Mouse (Mus musculus) lung, embryonic 14.5 days (tissue): ENCODE data around the gene Col1a2. TPM values are rescaled to one million over a fixed set of nuclear protein-coding genes. Genes with fewer than 3 reads are reported as not detected.
A peak's percentile ranks its signal among the peaks of the same experiment; 100 is the strongest.

Experiments used
- ATAC-seq: fragments of 200-750 bp; cut with Nextera tagmentation; 2 replicates; pipeline ENCODE4 v1.8.0; 2017; ENCODE audit warnings: mild to moderate bottlenecking, moderate TSS enrichment, moderate library complexity; ENCODE audit not compliant: insufficient read depth
- DNase-seq: peaks from one replicate; pipeline ENCODE4 v3.0.0-alpha.2; 2015
- H3K27ac ChIP-seq: fragments of 300-500 bp; sonication (generic); 2 replicates; pipeline ENCODE4 v1.5.1; 2014; ENCODE audit warnings: low read depth, mild to moderate bottlenecking, moderate library complexity
- H3K27me3 ChIP-seq: fragments of 300-500 bp; sonication (generic); 2 replicates; pipeline ENCODE4 v1.6.1; 2014; ENCODE audit warnings: low read length, control low read depth; ENCODE audit not compliant: insufficient read depth
- H3K36me3 ChIP-seq: fragments of 300-500 bp; sonication (generic); 2 replicates; pipeline ENCODE4 v1.6.1; 2014; ENCODE audit warnings: control low read depth; ENCODE audit not compliant: insufficient read depth
- H3K4me1 ChIP-seq: fragments of 300-500 bp; sonication (generic); 2 replicates; pipeline ENCODE4 v1.6.1; 2014; ENCODE audit warnings: antibody characterized with exemption, control low read depth; ENCODE audit not compliant: insufficient read depth
- H3K4me2 ChIP-seq: fragments of 300-500 bp; sonication (generic); 2 replicates; pipeline ENCODE4 v1.6.1; 2014; ENCODE audit warnings: mild to moderate bottlenecking
- H3K4me3 ChIP-seq: fragments of 300-500 bp; sonication (generic); 2 replicates; pipeline ENCODE4 v1.5.1; 2014; ENCODE audit warnings: low read depth, low read length
- H3K9ac ChIP-seq: fragments of 300-500 bp; sonication (generic); 2 replicates; pipeline ENCODE4 v1.6.1; 2014
- H3K9me3 ChIP-seq: fragments of 300-500 bp; sonication (generic); 2 replicates; pipeline ENCODE4 v1.6.1; 2016; ENCODE audit warnings: low read depth, low read length, control low read depth
- CTCF ChIP-seq: IDR thresholded peaks from 2 replicates; pipeline ENCODE4 v1.5.1; 2016; ENCODE audit warnings: antibody characterized with exemption, low read depth
- WGBS: fragments of 180-500 bp; shearing (Covaris S2); extraction: QIAGEN DNeasy Blood & Tissue Kit; methylation state at CpG from one replicate; pipeline ENCODE4 v1.1.7; 2014; 5-methylcytosine and 5-hydroxymethylcytosine counted together
- polyA plus RNA-seq: library from polyadenylated mRNA; unstranded; fragments of >200 nt; fragmentation: Nextera tagmentation; extraction: Ambion mirVana; gene quantifications from 2 replicates; pipeline ENCODE4 v1.2.1, GENCODE M21; 2014

The Col1a2 gene
- polyA plus RNA-seq, 1 experiment from 2014 or later, result 626 TPM

DNA sequence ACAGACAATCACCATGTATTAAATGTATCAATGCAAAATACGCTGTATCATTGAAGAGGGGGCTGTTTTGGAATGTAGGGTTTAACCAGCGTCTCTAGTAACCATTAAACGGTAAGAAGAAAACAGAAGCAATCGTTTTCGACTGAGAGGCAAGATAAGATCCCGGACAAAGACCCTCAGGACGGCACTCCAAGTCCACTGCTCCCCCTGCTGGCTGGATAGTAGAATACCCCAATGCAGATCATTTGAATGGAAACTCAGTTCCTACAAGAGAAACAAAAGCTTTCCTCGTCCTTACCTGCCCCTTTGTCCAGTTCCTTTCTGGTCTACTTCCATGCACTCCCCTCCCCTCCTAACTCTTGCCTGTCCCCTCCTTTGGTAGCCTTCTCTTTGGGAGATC, 41.1 kb downstream of the Col1a2 start:
- no peak overlapping the region for H3K27ac ChIP-seq

GRCm38 (mm10) chr6:4548894-4549293, 44.3 kb downstream of the Col1a2 start:
- Histone ChIP-seq H3K4me2 (no peak overlapping the region), H3K4me1 (no peaks in the 10 kb centered on the region), H3K27ac (no peak overlapping the region), H3K36me3 (no peaks in the 10 kb centered on the region), H3K9me3 (no peaks in the 10 kb centered on the region), H3K27me3 (no peaks in the 10 kb centered on the region), H3K9ac (no peak overlapping the region), H3K4me3 (no peak overlapping the region)
- DNase-seq, result peak; percentile 52
- WGBS, result 59% methylated on average over 4 of the region's 4 CpGs
- no peak for ATAC-seq
- TF ChIP-seq CTCF, result peak; percentile 61

More for the DNA sequence above, 41.1 kb downstream of the Col1a2 start:
- H3K36me3 ChIP-seq, result peaks cover 13% of the 10 kb centered on the region; the same call in 1 of the 2 replicates
- peak; percentile 85 for TF ChIP-seq CTCF
- peak overlapping the region; percentile 26; the same call in 1 of the 2 replicates for H3K4me2 ChIP-seq
- WGBS, result 24% methylated on average over 8 of the region's 8 CpGs
- H3K4me1 ChIP-seq, result no peaks in the 10 kb centered on the region
- no peaks in the 10 kb centered on the region for H3K9me3 ChIP-seq
- H3K4me3 ChIP-seq, result no peak overlapping the region
- ATAC-seq (no peak), DNase-seq (peak; percentile 86)
- no peaks in the 10 kb centered on the region for H3K27me3 ChIP-seq
- no peak overlapping the region for H3K9ac ChIP-seq

GRCm38 (mm10) chr6:4549846-4550548, 45.4 kb downstream of the Col1a2 start:
- no peaks in the 10 kb centered on the region for H3K27me3 ChIP-seq
- no peaks in the 10 kb centered on the region for H3K4me1 ChIP-seq
- no peak overlapping the region for H3K4me2 ChIP-seq
- DNase-seq (no peak), ATAC-seq (no peak)
- WGBS, result 36% methylated on average over 11 of the region's 11 CpGs
- no peak overlapping the region for H3K9ac ChIP-seq
- no peak overlapping the region for H3K4me3 ChIP-seq
- no peak overlapping the region for H3K27ac ChIP-seq
- H3K9me3 ChIP-seq, result no peaks in the 10 kb centered on the region
- no peaks in the 10 kb centered on the region for H3K36me3 ChIP-seq
- no peak for TF ChIP-seq CTCF

- H3K36me3 ChIP-seq, result no peaks in the 10 kb centered on the region
- DNase-seq, result no peak
- no peak for ATAC-seq
- H3K27ac ChIP-seq, result no peak overlapping the region
- no peaks in the 10 kb centered on the region for H3K27me3 ChIP-seq
- no peaks in the 10 kb centered on the region for H3K9me3 ChIP-seq
- no peaks in the 10 kb centered on the region for H3K4me1 ChIP-seq
- H3K4me3 ChIP-seq, result no peak overlapping the region
- no peak overlapping the region for H3K4me2 ChIP-seq
- WGBS, result 78% methylated on average over 1 of the region's 1 CpGs
- H3K9ac ChIP-seq, result no peak overlapping the region
- TF ChIP-seq CTCF, result no peak
These were observed 45.9 kb downstream of the Col1a2 start for GRCm38 (mm10) chr6:4550549-4550915.

GRCm38 (mm10) chr6:4555366-4555765, 50.8 kb downstream of the Col1a2 start:
- Histone ChIP-seq H3K4me1 (peaks cover 3% of the 10 kb centered on the region; the same call in 1 of the 2 replicates), H3K9ac (no peak overlapping the region), H3K9me3 (no peaks in the 10 kb centered on the region), H3K27ac (no peak overlapping the region), H3K27me3 (no peaks in the 10 kb centered on the region), H3K36me3 (no peaks in the 10 kb centered on the region), H3K4me3 (no peak overlapping the region), H3K4me2 (no peak overlapping the region)
- 62% methylated on average over 6 of the region's 6 CpGs for WGBS
- DNase-seq (no peak), ATAC-seq (no peak)
- TF ChIP-seq CTCF, result no peak

DNA sequence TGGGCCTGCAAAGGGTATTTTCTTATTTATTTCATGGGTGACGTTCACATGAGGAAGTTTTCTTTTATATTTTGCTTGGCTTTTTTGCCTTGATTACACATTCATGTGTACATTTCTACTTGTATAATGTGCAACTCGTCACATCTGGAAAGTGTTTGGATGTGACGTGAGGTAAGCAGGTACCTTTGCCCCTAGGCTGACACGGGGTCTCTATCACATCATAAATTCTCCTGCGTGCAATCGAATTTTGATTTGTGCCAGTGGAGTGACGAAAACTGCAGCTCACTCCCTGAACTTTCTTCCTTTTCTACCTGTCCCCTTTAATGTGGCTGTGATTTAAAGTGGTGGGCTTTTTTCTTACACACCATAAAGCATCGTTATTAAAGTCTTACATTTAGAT, 52.5 kb downstream of the Col1a2 start:
- no peak for TF ChIP-seq CTCF
- H3K27me3 ChIP-seq, result no peaks in the 10 kb centered on the region
- 52% methylated on average over 8 of the region's 8 CpGs for WGBS
- H3K36me3 ChIP-seq, result no peaks in the 10 kb centered on the region
- no peak overlapping the region for H3K9ac ChIP-seq
- DNase-seq, result no peak
- no peaks in the 10 kb centered on the region for H3K9me3 ChIP-seq
- H3K27ac ChIP-seq, result no peak overlapping the region
- peaks cover 10% of the 10 kb centered on the region for H3K4me1 ChIP-seq
- ATAC-seq, result no peak
- H3K4me3 ChIP-seq, result no peak overlapping the region
- no peak overlapping the region for H3K4me2 ChIP-seq

DNA sequence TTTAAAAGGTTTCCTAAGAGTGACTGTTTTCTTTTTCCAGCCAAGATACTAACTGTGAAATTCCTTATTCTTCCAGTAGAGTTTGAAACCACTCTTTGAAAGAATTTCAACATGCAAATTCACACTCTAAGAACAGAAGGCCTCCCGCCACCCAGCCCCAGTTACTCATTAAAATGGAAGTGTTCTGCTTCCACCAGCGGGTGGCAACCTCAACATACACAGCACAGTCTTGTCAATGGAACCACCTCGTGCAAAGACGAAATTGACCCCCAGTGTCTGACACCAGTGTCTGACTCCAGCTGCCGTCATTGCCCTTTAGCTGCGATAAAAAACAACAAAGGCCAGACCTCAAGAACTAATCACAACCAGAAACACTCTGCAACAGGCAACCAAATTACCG, 53.1 kb downstream of the Col1a2 start:
- 13% methylated on average over 7 of the region's 7 CpGs for whole genome bisulfite sequencing

More for the DNA sequence above, 53.1 kb downstream of the Col1a2 start:
- H3K36me3 ChIP-seq, result no peaks in the 10 kb centered on the region
- no peaks in the 10 kb centered on the region for H3K27me3 ChIP-seq
- no peak overlapping the region for H3K27ac ChIP-seq
- peak; percentile 70 for ATAC-seq
- H3K4me3 ChIP-seq, result no peak overlapping the region
- peaks cover 10% of the 10 kb centered on the region for H3K4me1 ChIP-seq
- no peak overlapping the region for H3K4me2 ChIP-seq
- peak; percentile 78 for TF ChIP-seq CTCF
- no peaks in the 10 kb centered on the region for H3K9me3 ChIP-seq
- peak; percentile 86 for DNase-seq
- no peak overlapping the region for H3K9ac ChIP-seq
